Mouse (Mus musculus): ENCODE measurements at regions not wholly inside any gene's neighbourhood (a gene's known extent, or its start where the extent isn't known, plus 50 kb on each side); places are given as distances from the start of the nearest gene placed in this dataset.

DNA sequence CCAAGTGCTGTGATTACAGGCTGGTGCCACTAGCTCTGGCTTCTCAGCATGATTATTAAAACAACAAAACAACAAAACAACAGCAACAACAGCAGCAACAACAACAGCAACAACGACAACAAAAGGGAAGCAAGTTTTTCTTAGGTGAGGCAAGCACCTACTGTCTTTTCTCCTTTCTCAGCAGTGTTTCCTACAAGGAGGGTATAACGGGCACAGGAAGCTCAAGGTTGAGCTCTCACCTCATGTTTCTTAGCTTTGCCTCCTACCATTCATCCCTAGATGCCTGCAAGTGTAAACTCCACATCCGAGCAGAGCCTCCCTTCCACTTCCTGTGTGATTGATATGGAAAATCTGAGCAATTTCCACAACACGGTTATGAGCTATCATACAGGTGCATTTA lies 128.1 kb upstream of the Mpdz start:
- 60% methylated on average over 4 of the region's 4 CpGs for WGBS
- Histone ChIP-seq H3K27ac (ENCODE audit: low read length) (no peak overlapping the region), H3K27me3 (ENCODE audit: control insufficient read depth, insufficient read depth, low read length) (no peaks in the 10 kb centered on the region), H3K4me2 (replicated peaks; ENCODE audit: low read depth, low read length) (no peak overlapping the region), H3K36me3 (ENCODE audit: control insufficient read depth, insufficient read depth, low read length) (no peaks in the 10 kb centered on the region), H3K4me1 (ENCODE audit: control insufficient read depth, insufficient read depth, low read length) (peaks cover 4% of the 10 kb centered on the region; the same call in 1 of the 2 replicates), H3K4me3 (ENCODE audit: low read depth, low read length) (no peak overlapping the region), H3K9me3 (ENCODE audit: control insufficient read depth, low read depth, low read length) (no peaks in the 10 kb centered on the region), H3K9ac (replicated peaks; ENCODE audit: low read depth, low read length) (no peak overlapping the region)
- ATAC-seq (ENCODE audit: insufficient number of reproducible peaks, insufficient read depth, low FRiP score, low read depth), result no peak

DNA sequence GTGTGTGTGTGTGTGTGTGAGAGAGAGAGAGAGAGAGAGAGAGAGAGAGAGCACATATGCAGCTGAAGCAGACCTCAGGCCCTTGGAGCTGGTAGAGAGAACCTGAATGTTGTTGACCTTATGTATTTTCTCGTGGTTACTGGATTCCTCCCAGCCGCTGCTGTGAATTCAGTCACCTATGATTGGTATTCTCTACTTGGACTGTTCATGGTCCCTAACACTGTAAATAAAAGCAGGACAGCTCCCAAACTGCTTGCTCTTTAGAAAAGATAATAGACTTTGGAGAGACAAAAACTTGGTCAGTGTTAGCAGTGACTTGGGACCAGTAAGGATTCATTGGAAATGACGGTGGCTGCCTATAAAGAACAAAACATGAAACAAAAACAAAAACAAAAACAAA lies 126.9 kb upstream of the Mpdz start:
- 84% methylated on average over 3 of the region's 3 CpGs for WGBS
- ATAC-seq (ENCODE audit: insufficient number of reproducible peaks, insufficient read depth, low FRiP score, low read depth), result no peak
- Histone ChIP-seq H3K27ac (ENCODE audit: low read length) (no peak overlapping the region), H3K9ac (replicated peaks; ENCODE audit: low read depth, low read length) (no peak overlapping the region), H3K4me2 (replicated peaks; ENCODE audit: low read depth, low read length) (no peak overlapping the region), H3K4me3 (ENCODE audit: low read depth, low read length) (no peak overlapping the region), H3K9me3 (ENCODE audit: control insufficient read depth, low read depth, low read length) (no peaks in the 10 kb centered on the region), H3K36me3 (ENCODE audit: control insufficient read depth, insufficient read depth, low read length) (no peaks in the 10 kb centered on the region), H3K4me1 (ENCODE audit: control insufficient read depth, insufficient read depth, low read length) (peaks cover 4% of the 10 kb centered on the region; the same call in 1 of the 2 replicates), H3K27me3 (ENCODE audit: control insufficient read depth, insufficient read depth, low read length) (no peaks in the 10 kb centered on the region)

DNA sequence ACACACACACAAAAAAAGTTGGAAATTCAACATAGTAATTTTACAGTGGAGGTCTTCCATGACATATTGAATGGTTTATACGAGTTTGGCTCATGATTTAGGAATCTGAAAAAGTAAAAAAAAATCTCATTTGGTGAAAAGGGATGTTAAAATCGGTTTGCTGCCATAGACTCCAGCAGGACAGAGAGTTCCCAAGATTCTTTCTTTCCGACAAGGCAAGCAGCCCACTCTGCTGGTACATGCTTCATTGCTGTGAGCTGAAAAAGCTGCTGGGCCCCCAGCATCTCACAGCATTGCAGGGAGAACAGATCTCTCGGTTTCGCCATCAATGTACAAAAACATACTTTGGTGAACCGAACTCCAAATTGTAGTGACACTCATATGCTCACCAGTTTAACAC lies 125.8 kb upstream of the Mpdz start:
- no peak overlapping the region for H3K4me3 ChIP-seq (ENCODE audit: low read depth, low read length)
- no peak overlapping the region for H3K4me2 ChIP-seq (replicated peaks; ENCODE audit: low read depth, low read length)
- H3K36me3 ChIP-seq (ENCODE audit: control insufficient read depth, insufficient read depth, low read length), result no peaks in the 10 kb centered on the region
- H3K4me1 ChIP-seq (ENCODE audit: control insufficient read depth, insufficient read depth, low read length), result peaks cover 7% of the 10 kb centered on the region; the same call in 1 of the 2 replicates
- no peaks in the 10 kb centered on the region for H3K27me3 ChIP-seq (ENCODE audit: control insufficient read depth, insufficient read depth, low read length)
- H3K9ac ChIP-seq (replicated peaks; ENCODE audit: low read depth, low read length), result no peak overlapping the region
- no peaks in the 10 kb centered on the region for H3K9me3 ChIP-seq (ENCODE audit: control insufficient read depth, low read depth, low read length)
- WGBS, result 85% methylated on average over 6 of the region's 6 CpGs
- no peak overlapping the region for H3K27ac ChIP-seq (ENCODE audit: low read length)
- ATAC-seq (ENCODE audit: insufficient number of reproducible peaks, insufficient read depth, low FRiP score, low read depth), result no peak

DNA sequence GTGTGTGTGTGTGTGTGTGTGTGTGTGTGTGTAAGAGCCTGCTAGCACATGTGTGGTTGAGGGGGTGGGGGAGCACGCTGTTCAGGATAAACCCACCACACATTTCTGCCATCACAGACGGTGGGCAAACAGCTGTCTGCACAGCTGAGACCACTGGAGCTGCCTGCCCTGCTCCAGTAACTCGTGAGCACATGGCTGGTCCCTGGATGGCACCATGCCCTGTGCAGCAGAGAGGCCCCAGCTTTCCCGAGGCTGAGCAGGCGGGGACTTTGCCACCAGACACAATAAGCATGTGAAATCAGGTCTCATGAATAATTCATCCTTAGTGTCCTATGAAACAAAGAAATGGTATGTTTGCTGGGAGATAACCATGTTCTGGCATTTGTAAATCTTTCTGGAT lies 125.3 kb upstream of the Mpdz start:
- Histone ChIP-seq H3K4me2 (replicated peaks; ENCODE audit: low read depth, low read length) (no peak overlapping the region), H3K4me3 (ENCODE audit: low read depth, low read length) (no peak overlapping the region), H3K4me1 (ENCODE audit: control insufficient read depth, insufficient read depth, low read length) (peaks cover 7% of the 10 kb centered on the region; the same call in 1 of the 2 replicates), H3K27me3 (ENCODE audit: control insufficient read depth, insufficient read depth, low read length) (no peaks in the 10 kb centered on the region), H3K36me3 (ENCODE audit: control insufficient read depth, insufficient read depth, low read length) (no peaks in the 10 kb centered on the region), H3K27ac (ENCODE audit: low read length) (no peak overlapping the region), H3K9ac (replicated peaks; ENCODE audit: low read depth, low read length) (no peak overlapping the region), H3K9me3 (ENCODE audit: control insufficient read depth, low read depth, low read length) (no peaks in the 10 kb centered on the region)
- WGBS, result 72% methylated on average over 5 of the region's 5 CpGs
- no peak for ATAC-seq (ENCODE audit: insufficient number of reproducible peaks, insufficient read depth, low FRiP score, low read depth)

DNA sequence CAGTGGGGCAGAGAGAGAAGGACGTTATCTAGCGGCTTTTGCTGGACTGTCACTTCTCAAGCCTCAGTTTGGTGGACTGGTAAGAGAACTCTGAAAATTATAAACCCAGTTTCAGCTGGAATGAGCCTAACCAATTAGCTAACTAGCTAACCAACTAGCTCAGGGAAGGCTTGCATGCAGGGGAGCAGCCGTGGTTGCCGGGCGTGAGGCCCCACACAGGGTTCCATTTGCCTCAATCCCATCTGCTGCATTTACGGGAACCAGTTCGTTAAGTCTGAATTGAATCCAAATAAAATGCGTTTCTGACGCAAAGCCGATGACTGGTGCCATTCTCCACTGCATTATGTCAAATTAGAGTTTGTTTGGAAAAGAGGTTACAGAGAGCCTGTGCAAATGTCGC lies 123.9 kb upstream of the Mpdz start:
- H3K4me2 ChIP-seq (replicated peaks; ENCODE audit: low read depth, low read length), result no peak overlapping the region
- ATAC-seq (ENCODE audit: insufficient number of reproducible peaks, insufficient read depth, low FRiP score, low read depth), result no peak
- no peak overlapping the region for H3K4me3 ChIP-seq (ENCODE audit: low read depth, low read length)
- no peak overlapping the region for H3K9ac ChIP-seq (replicated peaks; ENCODE audit: low read depth, low read length)
- no peaks in the 10 kb centered on the region for H3K36me3 ChIP-seq (ENCODE audit: control insufficient read depth, insufficient read depth, low read length)
- H3K9me3 ChIP-seq (ENCODE audit: control insufficient read depth, low read depth, low read length), result no peaks in the 10 kb centered on the region
- H3K27me3 ChIP-seq (ENCODE audit: control insufficient read depth, insufficient read depth, low read length), result no peaks in the 10 kb centered on the region
- H3K4me1 ChIP-seq (ENCODE audit: control insufficient read depth, insufficient read depth, low read length), result peaks cover 7% of the 10 kb centered on the region; the same call in 1 of the 2 replicates
- 64% methylated on average over 11 of the region's 11 CpGs for WGBS
- H3K27ac ChIP-seq (ENCODE audit: low read length), result no peak overlapping the region

DNA sequence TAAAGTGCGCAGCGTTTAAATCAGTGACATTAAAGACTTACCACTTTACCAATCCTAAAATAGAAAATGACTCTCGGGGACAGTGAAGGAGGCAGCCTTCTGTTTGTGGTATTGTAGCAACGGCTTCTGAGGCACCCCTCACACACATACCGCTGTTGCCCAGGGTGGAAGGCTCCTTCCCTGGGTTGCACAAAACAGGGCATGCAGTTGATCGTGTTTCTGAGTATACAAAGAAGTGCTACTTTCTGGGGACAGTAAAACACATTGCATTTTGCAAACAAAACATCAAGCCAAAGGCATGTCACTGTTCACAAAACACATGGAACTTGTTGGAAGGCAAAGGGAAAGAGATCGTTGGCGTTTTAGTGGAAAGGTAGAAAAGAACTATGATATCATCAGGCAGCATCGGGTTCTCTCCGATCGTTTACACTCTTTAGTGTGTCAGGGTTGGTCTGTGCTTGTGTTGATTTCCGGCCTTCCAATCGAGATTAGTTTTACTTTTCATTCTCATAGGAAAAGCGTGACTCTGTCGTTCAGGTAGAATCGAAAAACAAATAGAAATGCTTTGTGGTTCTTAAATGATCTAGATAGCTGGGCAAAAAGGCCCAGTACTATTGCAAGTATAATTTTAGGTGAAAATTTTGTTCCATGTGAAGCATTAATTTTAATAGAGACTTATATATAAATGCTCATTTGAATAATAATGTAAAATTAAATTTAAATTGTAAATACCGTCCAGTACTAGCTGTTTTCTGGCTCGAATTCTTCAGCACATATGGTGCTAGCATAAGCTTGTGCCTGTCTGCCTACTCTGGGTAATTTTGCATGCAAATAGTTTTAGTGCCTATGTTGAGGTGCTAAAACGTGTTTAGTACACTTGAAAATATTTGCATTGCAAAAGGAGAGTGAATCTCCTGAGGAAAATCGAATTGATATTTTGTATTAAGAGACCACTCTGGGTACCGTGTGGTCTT lies 123.1 kb upstream of the Mpdz start:
- no peak overlapping the region for H3K4me2 ChIP-seq (replicated peaks; ENCODE audit: low read depth, low read length)
- H3K36me3 ChIP-seq (ENCODE audit: control insufficient read depth, insufficient read depth, low read length), result no peaks in the 10 kb centered on the region
- H3K4me3 ChIP-seq (ENCODE audit: low read depth, low read length), result no peak overlapping the region
- ATAC-seq (ENCODE audit: insufficient number of reproducible peaks, insufficient read depth, low FRiP score, low read depth), result no peak
- no peak overlapping the region for H3K9ac ChIP-seq (replicated peaks; ENCODE audit: low read depth, low read length)
- peaks cover 7% of the 10 kb centered on the region; the same call in 1 of the 2 replicates for H3K4me1 ChIP-seq (ENCODE audit: control insufficient read depth, insufficient read depth, low read length)
- WGBS, result 79% methylated on average over 21 of the region's 21 CpGs
- H3K9me3 ChIP-seq (ENCODE audit: control insufficient read depth, low read depth, low read length), result no peaks in the 10 kb centered on the region
- no peak overlapping the region for H3K27ac ChIP-seq (ENCODE audit: low read length)
- no peaks in the 10 kb centered on the region for H3K27me3 ChIP-seq (ENCODE audit: control insufficient read depth, insufficient read depth, low read length)

DNA sequence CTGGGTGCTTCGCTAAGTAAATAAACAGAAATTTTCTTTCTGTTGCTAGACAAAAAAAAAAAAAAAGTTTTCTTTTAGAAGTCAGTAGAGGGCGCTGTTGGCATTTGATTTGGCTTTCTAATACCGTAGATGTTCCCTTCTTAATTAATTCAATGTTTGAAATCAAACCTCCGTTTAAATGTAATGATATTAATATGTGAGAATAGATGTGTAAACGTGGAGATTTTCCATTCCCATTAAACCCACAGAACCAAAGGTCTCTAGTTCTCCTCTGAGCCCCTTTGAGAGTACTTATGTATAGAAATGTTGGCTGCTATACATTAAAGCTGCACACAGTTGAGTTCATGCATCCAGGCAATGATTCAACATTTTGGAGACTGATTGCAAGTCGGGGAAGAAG lies 121.8 kb upstream of the Mpdz start:
- 4% methylated on average over 6 of the region's 6 CpGs for WGBS
- no peak for ATAC-seq (ENCODE audit: insufficient number of reproducible peaks, insufficient read depth, low FRiP score, low read depth)
- no peaks in the 10 kb centered on the region for H3K27me3 ChIP-seq (ENCODE audit: control insufficient read depth, insufficient read depth, low read length)
- no peak overlapping the region for H3K4me3 ChIP-seq (ENCODE audit: low read depth, low read length)
- no peak overlapping the region for H3K9ac ChIP-seq (replicated peaks; ENCODE audit: low read depth, low read length)
- H3K9me3 ChIP-seq (ENCODE audit: control insufficient read depth, low read depth, low read length), result no peaks in the 10 kb centered on the region
- no peak overlapping the region for H3K4me2 ChIP-seq (replicated peaks; ENCODE audit: low read depth, low read length)
- no peaks in the 10 kb centered on the region for H3K36me3 ChIP-seq (ENCODE audit: control insufficient read depth, insufficient read depth, low read length)
- peaks cover 7% of the 10 kb centered on the region; the same call in 1 of the 2 replicates for H3K4me1 ChIP-seq (ENCODE audit: control insufficient read depth, insufficient read depth, low read length)
- no peak overlapping the region for H3K27ac ChIP-seq (ENCODE audit: low read length)

DNA sequence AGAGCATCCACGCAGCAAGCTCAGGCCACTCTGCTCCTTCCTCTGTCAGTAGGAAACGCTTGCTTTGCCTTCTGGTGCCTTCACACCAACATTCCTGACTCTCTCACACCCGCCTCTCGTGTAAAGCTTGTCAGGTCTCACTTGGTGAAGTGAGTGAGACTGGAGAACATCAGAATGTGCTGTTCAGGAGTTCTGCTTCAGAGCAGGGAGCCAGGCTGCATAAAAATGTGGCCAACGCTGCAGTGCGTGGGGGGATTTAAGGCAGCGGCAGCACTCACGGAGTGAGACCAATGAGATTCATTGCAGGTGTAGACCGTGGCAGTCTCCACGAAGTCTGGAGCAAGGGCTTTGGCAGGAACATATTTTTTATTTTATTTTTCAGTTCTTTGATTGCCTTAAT lies 121.0 kb upstream of the Mpdz start:
- H3K36me3 ChIP-seq (ENCODE audit: control insufficient read depth, insufficient read depth, low read length), result no peaks in the 10 kb centered on the region
- no peaks in the 10 kb centered on the region for H3K9me3 ChIP-seq (ENCODE audit: control insufficient read depth, low read depth, low read length)
- H3K27ac ChIP-seq (ENCODE audit: low read length), result no peak overlapping the region; the same call in 1 of the 2 replicates
- WGBS, result 37% methylated on average over 10 of the region's 10 CpGs
- H3K4me3 ChIP-seq (ENCODE audit: low read depth, low read length), result no peak overlapping the region
- no peaks in the 10 kb centered on the region for H3K27me3 ChIP-seq (ENCODE audit: control insufficient read depth, insufficient read depth, low read length)
- peaks cover 7% of the 10 kb centered on the region; the same call in 1 of the 2 replicates for H3K4me1 ChIP-seq (ENCODE audit: control insufficient read depth, insufficient read depth, low read length)
- no peak overlapping the region for H3K9ac ChIP-seq (replicated peaks; ENCODE audit: low read depth, low read length)
- H3K4me2 ChIP-seq (replicated peaks; ENCODE audit: low read depth, low read length), result no peak overlapping the region
- no peak for ATAC-seq (ENCODE audit: insufficient number of reproducible peaks, insufficient read depth, low FRiP score, low read depth)

All from stomach, embryonic 14.5 days (tissue).